Mouse (Mus musculus) midbrain, embryonic 13.5 days (tissue): Measurements from ENCODE around the gene Cryba4. TPM values are rescaled to one million over a fixed set of nuclear protein-coding genes. Genes with fewer than 3 reads are reported as not detected.

Source experiments
- ATAC-seq: fragments of 200-750 bp; cut with Nextera tagmentation; 2 replicates; pipeline ENCODE4 v1.8.0; 2017; ENCODE audit warnings: mild to moderate bottlenecking, moderate TSS enrichment, moderate library complexity
- H3K27ac ChIP-seq: fragments of 300-500 bp; sonication (generic); 2 replicates; pipeline ENCODE4 v1.5.1; 2015; ENCODE audit warnings: inconsistent platforms, mild to moderate bottlenecking, moderate library complexity
- H3K27me3 ChIP-seq: fragments of 300-500 bp; sonication (generic); 2 replicates; pipeline ENCODE4 v1.6.1; 2015; ENCODE audit warnings: mild to moderate bottlenecking, inconsistent platforms
- H3K36me3 ChIP-seq: fragments of 300-500 bp; sonication (generic); 2 replicates; pipeline ENCODE4 v1.6.1; 2015; ENCODE audit warnings: mild to moderate bottlenecking, inconsistent platforms
- H3K4me1 ChIP-seq: fragments of 300-500 bp; sonication (generic); replicated peaks from 2 replicates; pipeline ENCODE4 v1.6.1; 2015; ENCODE audit warnings: inconsistent platforms
- H3K4me2 ChIP-seq: fragments of 300-500 bp; sonication (generic); replicated peaks from 2 replicates; pipeline ENCODE4 v1.6.1; 2015; ENCODE audit warnings: moderate library complexity, mild to moderate bottlenecking, inconsistent platforms
- H3K4me3 ChIP-seq: fragments of 300-500 bp; sonication (generic); replicated peaks from 2 replicates; pipeline ENCODE4 v1.5.1; 2015; ENCODE audit warnings: mild to moderate bottlenecking, inconsistent platforms
- H3K9ac ChIP-seq: fragments of 300-500 bp; sonication (generic); replicated peaks from 2 replicates; pipeline ENCODE4 v1.6.1; 2015; ENCODE audit warnings: mild to moderate bottlenecking, inconsistent platforms
- H3K9me3 ChIP-seq: fragments of 300-500 bp; sonication (generic); 2 replicates; pipeline ENCODE4 v1.6.1; 2016; ENCODE audit warnings: mild to moderate bottlenecking, inconsistent platforms
- WGBS: fragments of 180-500 bp; shearing (Covaris S2); methylation state at CpG from one replicate; pipeline ENCODE4 v1.1.7; 2015; 5-methylcytosine and 5-hydroxymethylcytosine counted together
- polyA plus RNA-seq: library from polyadenylated mRNA; unstranded; fragments of >200 nt; fragmentation: Nextera tagmentation; extraction: Ambion mirVana; gene quantifications from 2 replicates; pipeline ENCODE4 v1.2.1, GENCODE M21; 2015

Gene Cryba4
- polyA plus RNA-seq, 1 experiment from 2014 or later: 1.7 TPM

DNA sequence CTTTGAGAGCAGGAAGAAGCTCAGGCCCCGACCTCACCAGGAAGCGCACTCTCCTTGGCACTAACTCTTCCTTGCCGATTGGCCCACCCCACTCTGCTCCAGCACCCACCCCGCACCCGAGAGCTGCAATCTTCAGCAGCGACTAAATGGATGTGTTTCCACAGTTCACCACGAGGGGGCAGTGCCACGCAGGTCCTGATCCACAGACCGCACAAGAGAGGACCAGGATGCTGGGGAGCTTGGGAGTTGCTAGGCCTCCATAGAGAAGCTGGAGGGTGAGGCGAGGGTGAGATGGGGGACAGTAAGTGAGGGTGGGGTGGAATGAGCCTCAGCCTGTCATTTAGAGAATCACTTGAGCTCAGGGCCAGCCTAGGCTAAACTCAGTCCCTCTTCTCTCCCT, 11.6 kb downstream of the Cryba4 start:
- Histone ChIP-seq H3K27me3 (no peaks in the 10 kb centered on the region), H3K9ac (no peak overlapping the region), H3K4me2 (no peak overlapping the region; the same call in 1 of the 2 replicates), H3K27ac (0 out of 2 replicates have a peak overlapping the region, but pooled peaks have one; percentile 98), H3K4me3 (no peak overlapping the region), H3K4me1 (peaks cover 53% of the 10 kb centered on the region), H3K9me3 (no peaks in the 10 kb centered on the region), H3K36me3 (no peaks in the 10 kb centered on the region)
- peak; percentile 44 for ATAC-seq
- 3% methylated on average over 10 of the region's 10 CpGs for WGBS

DNA sequence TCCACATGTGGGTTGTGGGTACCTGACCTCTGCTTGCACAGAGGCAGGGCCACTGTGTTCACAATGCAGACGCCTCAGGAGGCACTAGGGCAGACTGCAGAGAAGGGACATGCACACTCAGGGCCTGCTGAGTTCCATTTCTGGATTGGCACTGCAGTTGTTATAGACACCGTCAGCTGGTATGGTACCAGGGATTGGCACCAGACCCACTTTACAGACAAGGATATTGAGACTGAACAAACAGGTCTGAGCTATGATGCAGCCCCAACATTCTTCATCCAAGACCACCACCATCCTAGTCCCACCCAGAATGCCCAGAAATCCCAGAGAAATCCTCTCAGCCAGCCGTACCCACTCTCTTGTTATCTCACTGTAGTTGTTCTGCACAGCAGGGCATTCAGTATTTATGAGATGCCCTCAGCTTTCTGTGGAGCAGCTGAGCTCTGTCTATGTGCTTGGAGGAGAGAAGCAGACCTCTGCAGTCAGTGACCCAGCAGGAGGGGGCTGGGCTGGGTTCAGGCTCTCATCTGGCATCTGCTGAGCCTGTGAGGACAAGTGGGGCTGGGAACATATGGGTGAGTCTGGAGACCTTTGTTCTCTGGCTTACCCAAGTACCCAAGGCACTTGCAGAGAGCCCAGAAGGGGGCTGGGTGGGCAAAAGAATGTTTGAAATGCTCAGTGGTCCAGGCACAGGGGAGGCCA, 13.4 kb downstream of the Cryba4 start:
- ATAC-seq: peak; percentile 49
- H3K9ac ChIP-seq: no peak overlapping the region
- H3K9me3 ChIP-seq: no peaks in the 10 kb centered on the region
- H3K4me1 ChIP-seq: peaks cover 54% of the 10 kb centered on the region
- no peak overlapping the region for H3K4me3 ChIP-seq
- WGBS: 51% methylated on average over 3 of the region's 3 CpGs
- peak overlapping the region; percentile 3; the same call in 1 of the 2 replicates for H3K4me2 ChIP-seq
- H3K27me3 ChIP-seq: no peaks in the 10 kb centered on the region
- no peaks in the 10 kb centered on the region for H3K36me3 ChIP-seq
- peak overlapping the region; percentile 98 for H3K27ac ChIP-seq

DNA sequence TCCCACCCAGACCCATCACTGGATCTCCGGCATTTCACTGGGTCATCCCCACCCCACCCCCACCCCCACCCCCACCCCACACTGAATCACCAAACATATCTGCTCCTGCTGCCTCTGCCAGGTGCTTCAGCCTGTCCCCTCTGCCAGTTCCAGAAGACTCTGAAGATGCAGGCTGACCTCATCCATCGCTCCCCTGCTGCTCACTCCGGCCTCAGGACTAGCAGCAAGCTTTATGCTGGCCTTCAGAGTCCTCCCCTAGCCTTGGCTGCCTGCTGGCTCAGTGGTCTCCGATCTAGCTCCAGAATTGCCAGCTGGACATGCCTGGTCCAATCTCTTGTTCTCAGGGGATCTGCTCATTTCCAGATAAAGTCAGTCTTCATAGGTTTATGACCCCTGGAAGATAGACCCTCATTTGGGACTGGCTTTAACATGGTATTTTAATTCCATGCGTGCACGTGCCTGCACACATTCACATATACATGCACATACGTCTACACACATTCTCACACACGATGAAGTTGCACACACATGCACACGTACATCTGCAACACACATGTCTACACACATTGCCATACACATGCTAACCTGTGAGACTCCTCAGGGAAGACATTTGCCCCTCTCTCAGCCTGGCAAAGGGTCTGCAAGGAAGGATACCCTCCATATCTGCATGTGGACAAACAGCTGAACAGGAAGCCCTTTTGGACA, 14.3 kb downstream of the Cryba4 start:
- 0 out of 2 replicates have a peak overlapping the region, but pooled peaks have one; percentile 23 for H3K4me3 ChIP-seq
- H3K27ac ChIP-seq: peak overlapping the region; percentile 98
- peak; percentile 40; the same call in 1 of the 2 replicates for ATAC-seq
- peak overlapping the region; percentile 70 for H3K9ac ChIP-seq
- peak overlapping the region; percentile 49 for H3K4me2 ChIP-seq
- H3K36me3 ChIP-seq: no peaks in the 10 kb centered on the region
- 32% methylated on average over 9 of the region's 9 CpGs for WGBS
- H3K9me3 ChIP-seq: no peaks in the 10 kb centered on the region
- H3K27me3 ChIP-seq: no peaks in the 10 kb centered on the region
- H3K4me1 ChIP-seq: peaks cover 54% of the 10 kb centered on the region

DNA sequence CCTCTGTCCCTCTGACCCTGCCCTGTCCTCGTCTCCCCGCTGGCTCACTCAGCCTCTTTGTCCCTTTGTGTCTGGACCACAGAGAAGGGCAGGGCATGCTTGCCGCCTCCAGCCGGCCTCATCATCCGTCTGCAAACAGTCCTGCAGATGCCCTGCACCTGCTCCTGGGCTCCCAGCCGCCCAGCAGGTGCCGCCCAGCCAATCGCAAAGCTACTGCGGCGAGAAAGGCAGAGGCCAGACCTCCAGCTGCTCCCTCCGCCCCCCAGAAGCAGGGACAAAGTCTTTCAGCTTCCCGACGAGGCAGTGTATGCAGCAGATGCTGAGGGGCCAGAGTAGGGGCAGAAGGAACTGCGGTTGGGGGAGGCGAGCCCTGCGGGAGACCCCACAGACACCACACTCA, 14.9 kb downstream of the Cryba4 start:
- ATAC-seq: peak; percentile 88
- peak overlapping the region; percentile 98 for H3K27ac ChIP-seq
- no peaks in the 10 kb centered on the region for H3K27me3 ChIP-seq
- peak overlapping the region; percentile 49 for H3K4me2 ChIP-seq
- H3K4me3 ChIP-seq: peak overlapping the region; percentile 23
- H3K4me1 ChIP-seq: peaks cover 54% of the 10 kb centered on the region
- WGBS: under 1% methylated on average over 16 of the region's 16 CpGs
- H3K9ac ChIP-seq: peak overlapping the region; percentile 70
- H3K36me3 ChIP-seq: no peaks in the 10 kb centered on the region
- H3K9me3 ChIP-seq: no peaks in the 10 kb centered on the region

DNA sequence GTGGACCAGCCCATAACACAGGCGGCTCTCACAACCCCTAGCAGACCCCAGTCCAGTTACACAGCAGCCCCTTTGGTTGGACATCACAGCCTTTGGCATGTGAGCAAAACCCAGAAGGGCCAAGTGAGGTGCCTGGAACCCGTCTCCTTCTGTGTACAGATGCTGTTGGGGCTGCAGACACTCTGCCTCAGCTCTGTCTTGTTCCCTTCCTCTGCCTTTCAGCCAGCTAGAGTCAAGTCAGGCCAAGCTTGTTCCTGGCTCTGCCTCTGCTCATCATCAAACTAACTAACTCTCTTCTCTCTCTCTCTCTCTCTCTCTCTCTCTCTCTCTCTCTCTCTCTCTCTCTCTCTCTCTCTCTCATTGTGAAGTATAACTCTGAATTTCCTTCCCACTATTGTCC, 15.7 kb downstream of the Cryba4 start:
- peak overlapping the region; percentile 70 for H3K9ac ChIP-seq
- no peaks in the 10 kb centered on the region for H3K27me3 ChIP-seq
- no peaks in the 10 kb centered on the region for H3K9me3 ChIP-seq
- ATAC-seq: no peak
- peaks cover 54% of the 10 kb centered on the region for H3K4me1 ChIP-seq
- peak overlapping the region; percentile 49 for H3K4me2 ChIP-seq
- 64% methylated on average over 2 of the region's 2 CpGs for WGBS
- no peaks in the 10 kb centered on the region for H3K36me3 ChIP-seq
- H3K27ac ChIP-seq: peak overlapping the region; percentile 98
- no peak overlapping the region for H3K4me3 ChIP-seq

DNA sequence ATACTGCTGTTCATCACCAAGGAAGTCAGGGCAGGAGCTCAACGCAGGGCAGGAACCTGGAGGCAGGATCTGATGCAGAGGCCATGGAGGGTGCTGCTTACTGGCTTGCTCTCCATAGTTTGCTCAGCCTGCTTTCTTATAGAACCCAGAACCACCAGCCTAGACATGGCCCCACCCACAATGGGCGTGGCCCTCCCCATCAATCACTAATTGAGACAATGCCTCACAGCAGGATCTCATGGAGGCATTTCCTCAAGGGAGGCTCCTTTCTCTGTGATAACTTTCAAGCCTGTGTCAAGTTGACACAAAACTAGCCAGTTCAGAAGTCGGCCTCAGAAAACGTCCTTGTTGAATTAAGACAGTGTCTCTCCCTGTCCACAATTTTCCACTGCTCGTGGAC, 16.5 kb downstream of the Cryba4 start:
- Histone ChIP-seq H3K4me2 (no peak overlapping the region), H3K4me1 (peaks cover 54% of the 10 kb centered on the region), H3K9me3 (no peaks in the 10 kb centered on the region), H3K9ac (no peak overlapping the region), H3K27ac (peak overlapping the region; percentile 98), H3K36me3 (no peaks in the 10 kb centered on the region), H3K4me3 (no peak overlapping the region), H3K27me3 (no peaks in the 10 kb centered on the region)
- WGBS: 63% methylated on average over 5 of the region's 5 CpGs
- no peak for ATAC-seq

DNA sequence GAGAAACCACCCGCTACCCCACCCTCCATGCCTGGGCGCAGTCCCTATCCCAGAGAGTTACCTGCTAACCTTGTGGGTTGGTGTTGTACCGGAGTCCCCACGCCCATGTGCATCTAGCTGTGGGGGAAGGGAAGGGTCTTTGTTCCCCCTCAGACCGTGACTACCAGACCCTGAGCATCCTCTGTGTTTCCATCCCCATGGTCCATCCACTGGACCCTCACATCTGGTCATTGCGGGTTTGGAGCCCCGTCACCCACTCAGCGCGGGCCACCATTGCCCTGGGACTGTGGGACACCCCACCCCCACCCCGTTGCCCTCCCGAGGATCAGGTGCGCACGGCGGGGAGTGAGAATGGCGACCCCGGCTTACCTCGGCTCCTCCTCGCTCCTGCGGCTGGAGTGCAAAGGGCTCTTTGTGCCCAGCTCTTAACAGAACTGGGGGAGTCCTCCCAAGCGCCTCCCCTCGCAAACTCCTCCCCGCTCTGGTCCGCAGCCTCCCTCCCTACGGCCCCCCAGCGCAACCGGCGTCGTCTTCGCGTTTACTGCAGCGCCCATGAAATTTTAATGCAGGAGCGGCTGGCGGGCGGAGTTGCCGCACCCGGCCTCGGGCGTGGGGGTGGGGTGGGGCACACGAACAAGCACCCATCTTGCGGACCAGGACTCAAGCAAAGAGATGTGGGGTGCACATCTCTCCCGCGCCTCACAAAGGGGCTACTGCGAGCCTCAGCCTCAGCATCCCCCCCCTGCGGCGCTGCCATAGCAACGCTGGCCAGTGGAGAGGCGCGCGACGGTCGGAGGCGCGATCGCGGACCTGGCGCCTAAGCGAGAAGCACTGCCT, 23.9 kb downstream of the Cryba4 start:
- ATAC-seq: peak; percentile 87
- H3K4me3 ChIP-seq: peak overlapping the region; percentile 92
- peak overlapping the region; percentile 100 for H3K27ac ChIP-seq
- H3K4me2 ChIP-seq: peak overlapping the region; percentile 91
- no peaks in the 10 kb centered on the region for H3K27me3 ChIP-seq
- H3K9ac ChIP-seq: peak overlapping the region; percentile 98
- H3K9me3 ChIP-seq: no peaks in the 10 kb centered on the region
- H3K36me3 ChIP-seq: peaks cover 18% of the 10 kb centered on the region
- under 1% methylated on average over 57 of the region's 57 CpGs for WGBS
- H3K4me1 ChIP-seq: peaks cover 49% of the 10 kb centered on the region

DNA sequence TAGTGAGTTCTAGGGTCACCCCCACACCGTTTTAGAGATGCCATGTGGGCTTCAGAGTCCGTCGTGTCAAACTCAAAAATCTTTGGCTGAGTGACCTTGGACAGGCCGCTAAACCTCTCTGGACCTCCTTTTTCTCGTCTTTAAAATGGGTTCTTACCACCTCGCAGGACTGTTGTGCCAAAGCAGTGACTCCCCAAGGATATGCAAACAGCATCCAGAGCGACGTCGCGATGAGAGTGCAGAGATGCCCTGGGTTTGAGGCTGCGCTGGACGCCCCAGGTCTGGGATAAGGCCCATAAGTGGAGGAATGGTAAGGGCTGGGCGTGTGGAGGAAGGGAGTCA, 24.4 kb downstream of the Cryba4 start:
- ATAC-seq: peak; percentile 2; the same call in 1 of the 2 replicates
- 0% methylated on average over 13 of the region's 13 CpGs for WGBS
- peak overlapping the region; percentile 92 for H3K4me3 ChIP-seq
- peak overlapping the region; percentile 98 for H3K9ac ChIP-seq
- peaks cover 24% of the 10 kb centered on the region for H3K36me3 ChIP-seq
- peak overlapping the region; percentile 100 for H3K27ac ChIP-seq
- H3K4me1 ChIP-seq: peaks cover 55% of the 10 kb centered on the region
- no peaks in the 10 kb centered on the region for H3K27me3 ChIP-seq
- peak overlapping the region; percentile 91 for H3K4me2 ChIP-seq
- no peaks in the 10 kb centered on the region for H3K9me3 ChIP-seq

DNA sequence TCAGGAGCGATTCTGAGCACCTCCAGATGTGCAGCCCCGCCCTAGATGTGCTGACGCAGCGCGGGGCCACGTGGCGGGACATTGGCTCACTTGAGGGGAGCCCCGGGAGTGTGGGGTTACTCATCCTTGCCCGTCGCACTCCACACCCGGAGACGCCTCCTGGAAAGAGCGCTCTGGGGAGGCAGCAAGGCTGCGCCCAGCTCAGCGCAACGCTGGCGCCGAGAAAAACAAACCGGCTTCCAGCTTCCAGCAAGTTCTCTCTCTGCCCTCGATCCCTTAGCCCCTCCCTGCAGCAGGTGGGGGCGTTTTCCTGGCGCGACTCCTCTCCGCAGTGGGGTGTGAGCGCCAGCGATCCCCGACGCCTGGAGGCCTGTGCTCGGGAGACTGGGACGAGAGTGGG, 25.0 kb downstream of the Cryba4 start:
- WGBS: 0% methylated on average over 30 of the region's 30 CpGs
- peaks cover 60% of the 10 kb centered on the region for H3K4me1 ChIP-seq

DNA sequence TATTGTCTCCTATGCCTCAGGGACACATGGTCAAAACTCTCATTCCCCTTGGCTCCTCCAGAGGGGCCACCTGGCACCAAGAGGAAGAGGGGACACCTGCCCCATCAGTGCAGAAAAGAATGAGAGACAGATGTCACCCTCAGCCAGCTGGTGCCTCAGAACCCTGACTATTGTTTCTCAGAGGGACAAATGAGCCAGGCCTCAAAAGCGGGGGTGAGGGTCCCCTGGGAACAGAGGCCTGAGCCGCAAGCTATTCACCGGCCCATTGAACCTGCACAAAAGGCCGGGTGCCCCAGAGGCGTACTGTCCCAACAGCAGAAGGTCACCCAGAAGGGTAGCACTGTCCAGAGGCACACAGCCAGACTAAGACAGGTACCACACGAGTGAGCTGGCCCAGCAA, 26.7 kb downstream of the Cryba4 start:
- Histone ChIP-seq H3K4me2 (peak overlapping the region; percentile 91), H3K36me3 (peaks cover 46% of the 10 kb centered on the region), H3K27me3 (no peaks in the 10 kb centered on the region), H3K4me1 (peaks cover 74% of the 10 kb centered on the region), H3K9me3 (no peaks in the 10 kb centered on the region), H3K27ac (peak overlapping the region; percentile 100), H3K9ac (peak overlapping the region; percentile 98), H3K4me3 (peak overlapping the region; percentile 92)
- peak; percentile 24 for ATAC-seq
- 7% methylated on average over 6 of the region's 6 CpGs for WGBS

More for the DNA sequence above, 25.0 kb downstream of the Cryba4 start:
- Histone ChIP-seq H3K36me3 (peaks cover 29% of the 10 kb centered on the region), H3K9ac (peak overlapping the region; percentile 98), H3K4me3 (peak overlapping the region; percentile 92), H3K27me3 (no peaks in the 10 kb centered on the region), H3K27ac (peak overlapping the region; percentile 100), H3K9me3 (no peaks in the 10 kb centered on the region), H3K4me2 (peak overlapping the region; percentile 91)
- ATAC-seq: no peak

DNA sequence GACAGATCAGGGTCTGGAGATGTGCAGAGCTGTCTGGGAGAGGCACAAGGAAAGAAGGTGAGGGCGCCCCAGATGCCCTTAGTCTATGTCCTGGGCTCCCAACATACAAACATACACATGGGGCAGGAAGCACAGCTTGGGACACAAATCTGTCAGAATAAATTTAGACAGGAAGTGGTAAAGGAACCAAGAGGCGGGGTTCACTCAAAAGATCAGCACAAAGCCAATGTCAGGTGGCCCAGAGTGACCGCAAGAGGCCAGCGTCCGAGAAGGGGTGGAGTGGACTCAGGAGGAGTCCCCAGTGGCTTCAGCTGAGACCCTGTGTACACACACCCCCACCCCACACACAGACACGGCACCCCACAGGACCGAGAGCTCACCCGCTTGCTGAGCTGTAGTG, 32.1 kb downstream of the Cryba4 start:
- no peak for ATAC-seq
- Histone ChIP-seq H3K36me3 (peaks cover 70% of the 10 kb centered on the region), H3K4me3 (no peak overlapping the region), H3K9ac (0 out of 2 replicates have a peak overlapping the region, but pooled peaks have one; percentile 46), H3K4me2 (0 out of 2 replicates have a peak overlapping the region, but pooled peaks have one; percentile 9), H3K27ac (peak overlapping the region; percentile 92), H3K9me3 (no peaks in the 10 kb centered on the region), H3K4me1 (peaks cover 99% of the 10 kb centered on the region), H3K27me3 (no peaks in the 10 kb centered on the region)
- 75% methylated on average over 8 of the region's 8 CpGs for WGBS
